Mouse (Mus musculus): Measurements from ENCODE around the gene Bid.
"Not testable (repeated sequence)": the region's sequence is repeated elsewhere in the genome, so short reads cannot be mapped to it uniquely, and the experiment has no call there.

Bid gene

DNA sequence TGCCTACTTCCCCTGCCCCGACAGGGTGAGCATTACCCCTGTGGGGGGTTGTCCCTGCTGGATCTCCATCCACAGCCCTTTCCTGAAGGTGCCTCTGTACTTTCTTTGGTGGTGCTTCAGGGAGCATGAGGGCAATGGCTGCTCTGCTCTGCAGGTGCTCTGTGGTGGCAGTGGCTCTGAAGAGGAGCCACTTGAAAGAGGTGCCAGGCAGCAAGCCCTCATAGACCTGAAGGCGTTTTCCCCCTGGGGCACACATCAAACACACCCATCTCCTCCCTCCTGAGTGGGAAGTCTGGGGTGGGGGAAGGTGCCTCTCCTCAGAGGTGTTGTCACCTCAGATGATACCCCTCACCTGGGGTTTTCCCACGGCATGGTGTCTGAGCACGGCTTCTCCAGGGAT lies 17.5 kb upstream of the Bid start:
- no peak for DNase-seq

DNA sequence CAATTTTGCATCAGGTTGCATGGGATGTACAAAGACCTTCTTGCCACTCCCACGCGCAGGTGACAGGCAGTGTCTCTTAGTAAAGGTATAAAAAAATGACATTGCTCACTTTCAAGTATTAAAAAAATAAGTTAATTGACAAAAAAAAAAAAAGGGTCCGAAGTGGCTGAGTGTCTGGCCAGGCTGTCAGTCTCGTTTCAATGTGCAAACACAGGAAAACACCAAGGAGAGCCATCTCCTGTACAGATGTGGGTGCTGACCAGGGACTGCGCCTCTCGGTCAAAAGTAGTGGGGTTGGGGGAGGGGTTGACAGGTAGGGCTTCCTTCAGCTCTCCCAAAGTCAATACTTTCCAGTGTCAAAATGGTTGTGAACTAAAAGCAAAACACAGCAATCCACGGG lies 17.0 kb upstream of the Bid start:
- DNase-seq = no peak

DNA sequence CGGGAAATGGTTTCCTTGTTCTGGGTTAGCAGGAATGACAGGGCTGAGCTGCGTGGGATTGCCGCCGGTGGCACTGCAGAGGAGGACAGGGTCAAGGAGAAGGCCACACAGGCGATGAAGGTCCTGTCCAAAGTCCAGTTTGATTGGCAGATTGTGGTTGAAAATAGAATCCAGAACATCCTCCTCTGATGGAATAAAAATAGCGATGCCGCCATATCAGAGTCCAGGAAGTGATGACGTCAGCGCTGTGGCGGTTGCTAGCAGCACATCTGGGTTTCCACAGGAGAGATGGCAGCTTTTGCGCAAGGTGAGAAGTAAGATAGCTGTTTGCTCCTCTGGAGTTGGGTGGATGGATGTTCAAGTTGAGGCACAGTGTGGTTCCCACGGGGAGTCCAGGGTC lies 15.9 kb upstream of the Bid start:
- no peak for DNase-seq

DNA sequence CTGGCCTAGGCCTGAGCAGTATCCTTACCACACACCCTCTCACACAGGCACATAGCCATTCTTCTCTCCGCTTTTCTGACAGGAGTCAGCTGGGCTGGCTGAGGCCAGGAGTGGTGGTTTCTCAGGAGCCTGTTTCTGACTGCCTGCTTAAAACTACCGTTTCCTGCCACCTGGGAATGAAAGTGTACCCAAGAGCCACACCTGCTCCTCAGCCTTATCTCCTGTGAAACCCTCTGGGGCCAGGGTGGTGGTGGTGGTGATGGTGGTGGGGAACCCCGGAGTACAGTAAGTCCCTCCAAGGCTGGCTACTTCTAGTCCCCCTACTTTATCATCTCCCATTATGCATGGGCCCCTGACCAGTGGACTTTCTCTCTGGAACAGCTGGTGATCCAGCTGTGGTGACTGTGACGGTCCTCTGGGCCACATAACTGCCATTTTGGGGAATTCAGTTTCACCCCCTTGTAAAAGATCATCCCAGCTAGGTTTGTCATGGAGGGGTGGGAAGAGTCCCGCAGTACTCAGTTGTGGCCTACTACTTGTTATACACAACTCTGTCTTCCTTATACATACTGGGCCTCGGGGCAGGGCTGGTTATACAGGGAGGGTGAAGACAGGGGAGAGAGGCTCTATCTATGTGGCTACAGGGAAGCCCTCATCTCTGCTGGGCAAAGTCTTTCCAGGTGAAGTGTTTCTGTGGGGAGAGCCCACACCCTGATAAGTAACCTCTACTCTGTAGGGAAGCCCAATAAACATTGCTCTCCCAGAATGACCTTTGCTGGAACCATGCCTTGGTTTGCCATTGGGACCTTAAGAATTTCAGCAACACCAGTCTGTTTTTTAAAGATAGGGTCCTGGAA lies 14.0 kb upstream of the Bid start:
- DNase-seq = no peak

DNA sequence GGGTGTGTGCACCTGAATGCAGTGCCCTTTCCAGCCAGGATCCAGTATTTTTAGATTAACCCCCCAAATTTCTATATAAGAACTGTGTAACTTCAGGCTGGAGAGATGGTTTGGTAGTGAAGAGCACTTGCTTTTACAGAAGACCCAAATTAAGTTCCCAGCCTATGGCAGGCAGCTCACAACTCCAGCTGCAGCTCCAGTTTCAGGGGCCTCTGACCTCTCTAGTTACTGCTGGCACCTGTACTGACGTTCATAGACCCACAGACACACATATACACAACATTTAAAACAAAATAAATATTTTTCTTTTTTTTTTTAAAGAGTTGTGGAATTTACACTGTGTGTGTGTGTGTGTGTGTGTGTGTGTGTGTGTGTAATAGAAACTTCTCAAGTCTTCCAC lies 12.8 kb upstream of the Bid start:
- no peak for DNase-seq

DNA sequence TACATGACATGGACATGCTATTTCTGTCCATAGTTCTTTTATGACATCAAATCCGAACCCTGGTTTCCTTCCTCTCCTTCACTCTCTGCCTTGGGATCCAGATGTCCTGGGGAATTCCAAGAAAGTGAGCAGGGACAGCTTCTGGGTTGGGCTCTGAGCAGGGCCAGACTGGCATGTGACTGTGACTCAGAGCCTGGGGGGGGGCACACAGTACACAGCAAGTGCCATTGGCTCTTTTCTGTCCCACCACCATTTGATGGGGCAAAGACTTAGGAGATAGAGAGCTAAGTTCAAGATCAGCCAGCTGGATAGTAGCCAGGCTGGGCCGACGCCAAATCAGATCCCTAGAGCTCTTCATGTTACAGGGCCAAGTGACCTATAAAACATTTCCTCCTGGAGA lies 11.1 kb upstream of the Bid start:
- peak; percentile 35 to 62 for DNase-seq

DNA sequence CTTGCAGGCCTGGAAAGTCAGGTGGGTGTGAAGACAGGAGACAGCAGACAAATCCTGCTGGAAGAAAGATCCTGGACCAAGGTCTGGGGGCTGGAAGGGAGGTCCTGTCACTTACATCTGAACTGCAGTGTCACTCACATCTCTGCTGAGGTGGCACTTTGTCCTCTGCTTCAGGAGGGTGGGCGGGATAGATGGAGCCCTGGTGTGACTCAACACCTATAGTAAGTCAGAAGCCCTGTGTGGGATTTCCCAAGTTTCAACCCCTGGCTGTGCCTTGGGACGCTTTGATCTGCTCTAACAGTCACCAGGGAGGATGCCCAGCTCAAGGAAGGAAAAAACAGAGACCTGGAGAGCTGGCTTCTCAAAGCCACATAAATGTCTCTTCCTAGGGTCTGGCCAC lies 10.2 kb upstream of the Bid start:
- DNase-seq = no peak

DNA sequence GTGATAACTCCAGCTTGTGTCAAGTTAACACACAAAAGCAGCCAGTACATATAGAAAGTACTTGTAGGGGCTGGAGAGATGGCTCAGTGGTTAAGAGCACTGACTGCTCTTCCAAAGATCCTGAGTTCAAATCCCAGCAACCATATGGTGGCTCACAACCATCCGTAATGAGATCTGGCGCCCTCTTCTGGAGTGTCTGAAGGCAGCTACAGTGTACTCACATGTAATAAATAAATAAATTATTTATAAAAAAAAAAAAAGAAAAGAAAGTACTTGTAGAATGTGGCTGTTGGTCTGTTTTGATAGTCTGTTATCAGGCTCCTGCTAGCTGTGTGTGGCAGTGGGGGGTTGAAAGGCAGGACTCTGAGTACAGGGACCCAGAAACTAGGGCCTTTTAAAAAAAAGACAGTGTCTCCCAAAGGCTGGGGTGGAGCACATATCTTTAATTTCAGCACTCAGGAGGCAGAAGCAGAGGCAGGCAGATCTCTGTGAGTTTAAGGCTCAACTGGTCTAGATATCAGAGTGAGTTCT lies 8.2 kb upstream of the Bid start:
- not testable (repeated sequence) for DNase-seq

DNA sequence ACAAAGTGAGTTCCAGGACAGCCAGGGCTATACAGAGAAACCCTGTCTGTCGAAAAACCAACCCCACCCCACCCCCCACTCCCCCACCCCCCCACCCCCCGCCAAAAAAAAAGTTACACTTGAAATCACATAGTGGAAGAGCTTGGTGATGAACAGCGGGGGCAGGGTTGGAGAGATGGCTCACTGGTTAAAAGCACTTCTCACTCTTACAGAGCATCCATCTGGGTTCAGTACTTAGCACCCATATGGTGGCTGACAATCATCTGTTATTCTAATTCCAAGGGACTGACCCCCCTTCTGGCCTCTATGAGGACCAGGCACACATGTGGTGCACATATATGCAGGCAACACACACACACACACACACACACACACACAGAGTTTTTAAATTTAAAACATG lies 1.3 kb upstream of the Bid start:
- DNase-seq = no peak

DNA sequence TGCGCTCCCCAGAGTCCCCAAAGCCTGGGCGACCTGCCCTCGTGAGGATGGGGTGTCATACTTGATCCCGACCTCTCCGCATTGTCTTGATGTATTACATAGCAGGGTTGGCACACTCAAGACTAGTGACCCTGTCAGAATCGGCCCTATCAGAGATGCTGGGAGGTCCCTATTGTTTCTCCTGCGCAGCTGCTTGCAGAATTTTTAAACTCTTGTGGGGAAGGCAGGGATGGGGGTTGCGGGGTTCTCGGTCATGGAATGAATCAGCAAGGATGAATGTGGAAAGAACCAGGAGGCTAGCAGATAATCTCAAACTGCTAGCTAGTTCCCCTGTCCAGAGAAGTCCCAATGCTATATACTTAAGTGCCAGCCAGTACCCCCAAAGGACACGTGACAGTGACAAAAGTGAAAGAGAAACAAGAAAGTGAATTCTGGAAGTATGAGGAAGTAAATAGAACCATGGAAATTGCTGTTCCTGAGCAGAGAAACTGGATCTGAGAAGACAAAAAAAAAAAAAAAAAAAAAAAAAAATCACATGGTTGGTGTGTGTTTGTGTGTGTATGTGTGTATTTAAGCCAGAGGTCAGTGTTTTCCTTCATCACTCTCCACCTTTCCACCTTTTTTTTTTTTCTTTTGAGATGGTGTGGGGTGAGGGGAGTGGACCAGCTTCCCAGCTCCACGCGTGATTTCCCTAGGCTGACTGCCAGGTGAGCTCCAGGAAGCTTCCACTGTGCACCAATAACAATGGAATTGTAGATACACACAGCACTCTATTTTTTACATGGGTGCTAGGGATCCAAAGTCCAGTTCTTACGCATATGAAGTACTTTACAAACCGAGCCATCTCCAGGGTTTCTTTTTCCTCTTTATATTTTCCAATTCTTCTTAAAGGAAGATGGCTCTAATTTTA lies 574 bp upstream of the Bid start:
- DNase-seq = peak in 1 of 2 experiments; percentile 24

DNA sequence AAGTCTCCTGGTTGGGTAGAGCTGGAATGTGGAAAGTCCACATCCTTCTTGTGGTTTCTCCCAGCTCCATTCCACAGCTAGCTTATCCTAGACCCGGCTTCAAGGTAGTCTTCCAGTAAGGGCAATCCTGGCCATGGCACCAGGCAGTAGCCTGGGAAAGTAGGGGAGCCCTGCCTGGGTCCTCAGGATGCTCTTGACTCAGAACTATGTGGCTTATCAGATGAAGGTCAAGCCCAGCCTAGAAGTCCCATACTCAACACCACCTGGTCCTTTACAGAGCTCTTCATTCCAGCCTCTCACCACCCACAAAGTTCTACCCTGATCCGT lies 1.0 kb downstream of the Bid start:
- DNase-seq = no peak

DNA sequence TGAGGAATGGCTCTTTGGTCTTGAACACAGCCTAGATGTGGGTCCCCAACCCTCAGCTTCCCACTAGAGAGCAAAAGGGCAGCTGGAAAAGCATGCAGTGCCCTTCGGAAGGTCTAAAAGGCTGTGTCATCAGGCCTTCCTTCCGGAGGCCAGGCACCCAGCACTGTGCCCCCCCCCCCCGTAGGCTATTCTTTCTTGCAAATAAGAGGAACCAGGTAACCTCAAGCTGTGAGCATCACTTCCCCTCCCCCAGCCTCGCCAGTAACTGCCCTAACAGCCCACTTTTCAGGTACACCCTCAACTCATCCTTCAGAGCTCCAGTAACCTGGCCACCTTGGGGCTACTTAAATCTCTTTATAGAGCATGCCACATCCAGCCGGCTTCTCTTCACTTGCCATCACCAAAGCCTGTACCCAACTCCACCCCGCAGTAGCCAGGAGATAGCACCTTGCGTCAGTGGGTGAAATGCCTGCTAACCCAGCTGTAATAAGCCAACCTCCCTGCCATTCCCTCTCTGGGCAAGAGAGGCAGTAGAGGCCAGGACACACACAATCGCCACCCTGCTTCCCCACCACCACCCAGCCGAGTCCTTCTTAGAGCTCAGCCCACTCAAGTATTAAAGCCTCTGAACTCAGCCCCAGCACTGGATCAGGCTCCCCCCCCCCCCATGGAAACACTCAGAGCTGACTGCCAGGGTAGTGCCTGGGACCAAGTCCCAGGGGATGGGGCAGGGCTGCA lies 1.6 kb downstream of the Bid start:
- DNase-seq = peak; percentile 42 to 50

DNA sequence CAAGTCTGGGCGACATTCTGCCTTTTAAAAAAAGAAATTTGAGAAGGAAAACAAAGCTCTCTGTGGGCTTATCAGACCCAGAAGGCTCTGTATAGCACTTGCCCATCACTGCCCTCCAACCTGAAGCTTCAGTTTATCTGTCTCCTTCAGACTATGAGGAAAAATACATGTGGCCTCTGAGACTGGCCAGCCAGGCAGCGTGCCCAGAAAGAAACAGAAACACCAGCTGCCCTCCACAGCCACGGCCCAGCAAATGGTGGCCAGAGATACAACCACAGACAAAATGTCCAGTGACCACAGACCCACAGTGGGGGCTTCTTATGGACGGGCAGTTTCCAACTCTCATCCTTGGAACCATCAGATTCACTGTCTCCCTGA lies 2.1 kb downstream of the Bid start:
- DNase-seq = no peak

DNA sequence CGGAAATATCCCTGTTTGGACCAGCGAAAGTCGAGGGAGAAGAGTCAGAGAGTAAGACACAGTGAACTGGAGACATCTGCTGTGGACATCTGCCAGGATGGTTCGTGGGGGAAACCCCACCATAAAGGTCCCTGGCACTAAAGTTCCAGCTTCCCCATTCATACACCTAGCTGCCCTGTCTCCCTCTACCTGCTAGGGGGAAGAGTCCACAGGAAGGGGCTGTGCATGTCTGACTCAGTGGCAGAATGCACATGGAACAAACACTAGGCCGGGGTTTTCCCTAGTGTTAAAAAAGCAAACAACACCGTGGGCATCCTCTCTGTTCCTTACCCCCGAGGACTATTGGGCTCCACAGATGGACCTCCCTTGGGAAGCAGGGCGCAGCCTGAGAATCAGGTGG lies 2.9 kb downstream of the Bid start:
- DNase-seq = no peak

DNA sequence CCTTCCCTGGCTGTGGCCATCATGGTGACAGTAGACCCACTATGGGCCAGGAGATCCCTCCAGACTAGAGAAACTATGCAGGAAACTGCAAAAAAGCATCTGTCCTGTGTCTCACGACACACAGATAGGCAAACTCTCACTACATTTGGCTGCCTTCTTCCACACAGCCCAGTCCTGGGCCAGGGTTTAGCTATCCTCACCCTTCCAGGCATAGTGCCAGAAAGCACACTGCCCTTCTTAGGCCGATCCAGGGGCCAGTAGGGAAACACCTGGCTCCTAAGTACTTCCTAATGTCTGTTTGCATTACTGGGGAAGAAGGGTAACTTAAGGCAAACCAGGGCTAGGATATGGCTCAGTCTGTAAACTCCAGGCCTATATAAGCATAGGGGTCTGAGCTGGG lies 3.7 kb downstream of the Bid start:
- DNase-seq = peak in 1 of 2 experiments; percentile 17

DNA sequence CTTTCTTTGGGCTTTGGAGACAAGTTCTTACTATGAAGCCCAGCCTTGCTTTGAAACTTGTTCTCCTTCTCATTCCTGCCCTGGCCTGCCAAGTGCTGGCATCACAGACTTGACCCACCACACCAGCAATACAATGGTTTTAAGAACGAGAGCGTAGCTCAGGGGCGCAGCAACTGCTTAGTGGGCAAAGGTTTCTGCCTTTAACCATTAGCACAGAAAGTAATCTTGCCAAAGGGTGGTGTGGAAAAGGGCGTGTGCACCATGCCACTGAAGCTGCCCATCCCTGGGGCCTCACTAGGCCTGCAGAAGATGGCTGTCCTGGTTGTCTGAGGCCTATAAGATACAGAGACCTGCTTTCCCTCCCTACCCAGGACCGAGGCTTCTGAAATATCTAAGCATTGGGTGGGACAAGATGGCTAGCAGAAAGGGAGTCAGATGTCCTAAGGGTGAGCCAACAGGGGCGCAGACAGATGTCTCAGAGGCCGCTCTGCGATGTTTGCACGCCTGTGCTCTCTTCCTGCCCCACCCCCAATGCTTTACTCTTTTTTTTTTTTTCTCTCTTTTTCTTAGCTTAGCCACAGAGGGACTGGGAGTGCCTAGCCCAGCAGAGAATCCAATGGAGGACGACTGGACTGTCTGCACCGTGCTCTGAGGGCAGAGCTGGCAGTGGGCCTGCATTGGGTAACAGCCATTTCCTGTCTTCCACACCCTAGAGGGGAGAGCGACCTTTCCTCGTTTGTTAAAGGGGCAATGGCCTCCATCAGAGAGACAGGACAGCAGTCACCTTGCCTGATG lies 5.2 kb downstream of the Bid start:
- DNase-seq = peak; percentile 44 to 56

DNA sequence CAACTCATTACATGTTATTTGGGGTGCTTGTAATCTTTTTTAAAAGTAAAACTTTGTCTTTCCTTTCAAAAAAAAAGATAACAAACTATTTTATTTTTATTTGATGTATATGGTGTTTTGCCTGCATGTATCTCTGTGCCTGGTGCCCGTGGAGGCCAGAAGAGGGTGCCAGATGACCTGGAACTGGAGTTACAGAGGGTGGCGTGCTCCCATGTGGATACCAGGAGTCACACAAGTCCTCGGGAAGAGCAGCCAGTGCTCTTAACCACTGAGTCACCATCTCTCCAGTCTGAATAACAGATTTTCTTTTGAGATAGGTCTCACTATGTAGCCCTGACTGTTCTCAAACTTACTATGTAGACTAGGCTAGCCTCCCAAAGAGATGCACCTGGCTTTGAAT lies 7.2 kb downstream of the Bid start:
- no peak for DNase-seq

DNA sequence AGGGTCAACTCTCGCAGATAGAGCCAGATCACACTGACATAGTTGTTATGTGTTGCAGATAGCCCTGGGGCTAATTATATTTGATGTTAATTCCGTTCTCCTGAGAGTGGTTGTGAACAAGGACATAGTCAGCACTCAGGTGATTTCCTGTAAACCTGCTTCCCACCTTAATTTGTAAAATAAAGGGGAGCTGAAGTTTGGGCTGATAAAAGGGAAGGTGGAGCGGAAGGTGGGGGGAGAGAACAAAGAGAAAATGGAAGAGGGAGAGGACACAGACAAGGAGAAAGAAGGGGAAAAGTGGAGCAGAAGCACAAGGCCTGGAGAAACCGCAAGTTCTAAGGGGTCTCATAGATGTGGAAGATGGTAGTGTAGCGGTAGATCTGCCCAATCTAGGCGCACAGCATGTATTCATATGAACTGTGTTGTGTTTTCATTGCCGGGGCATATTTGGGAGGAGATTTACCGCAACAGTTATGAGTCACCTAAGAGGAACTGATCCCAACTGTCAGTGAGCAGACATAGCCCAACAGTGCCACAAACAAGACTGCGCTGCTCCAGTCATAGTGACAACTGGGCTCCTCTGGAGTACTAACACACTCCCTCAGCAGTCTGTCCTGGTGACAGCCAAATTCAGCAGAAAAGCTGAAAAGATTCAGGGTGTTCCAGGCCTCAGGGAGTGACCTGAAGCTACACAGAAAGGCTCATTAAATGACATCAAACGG lies 8.6 kb downstream of the Bid start:
- DNase-seq = not testable (repeated sequence)

DNA sequence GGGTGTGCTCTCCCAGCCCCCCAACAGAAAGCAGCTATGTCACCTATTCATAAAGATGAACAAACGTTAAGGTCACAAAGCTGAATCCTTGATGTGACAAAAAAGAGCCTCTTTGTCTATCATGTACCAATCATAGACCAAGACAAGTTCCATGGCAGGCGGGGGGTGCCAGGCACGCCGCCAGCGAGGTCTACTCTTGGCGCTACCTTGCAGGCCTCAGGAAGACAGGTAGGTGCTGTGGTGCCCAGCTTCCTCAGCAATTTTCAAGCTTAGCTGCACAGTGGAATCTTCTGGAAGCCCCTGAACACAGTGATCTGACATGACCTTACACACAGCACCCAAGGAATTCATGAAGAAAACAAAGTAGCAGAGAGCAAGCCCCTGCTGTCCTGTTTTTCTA lies 10.1 kb downstream of the Bid start:
- no peak for DNase-seq

DNA sequence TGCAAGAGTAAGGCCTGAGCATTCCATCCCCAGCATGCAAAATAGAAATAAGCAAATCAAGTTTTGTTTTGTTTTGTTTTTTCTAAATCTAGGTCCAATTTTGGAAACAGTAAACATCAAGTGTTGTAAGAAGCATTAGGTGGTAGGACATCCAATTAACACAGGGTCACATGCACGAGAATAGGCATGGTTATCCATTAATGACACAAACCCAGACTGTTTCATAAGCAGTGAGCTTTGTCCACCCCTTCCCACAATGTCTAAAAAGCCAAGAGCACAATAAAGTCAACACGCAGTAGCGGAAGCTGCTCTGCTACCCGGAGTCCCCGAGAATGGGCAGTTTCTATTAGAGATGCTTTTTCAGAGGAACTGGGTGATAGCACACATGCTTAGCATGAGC lies 11.5 kb downstream of the Bid start:
- no peak for DNase-seq

DNA sequence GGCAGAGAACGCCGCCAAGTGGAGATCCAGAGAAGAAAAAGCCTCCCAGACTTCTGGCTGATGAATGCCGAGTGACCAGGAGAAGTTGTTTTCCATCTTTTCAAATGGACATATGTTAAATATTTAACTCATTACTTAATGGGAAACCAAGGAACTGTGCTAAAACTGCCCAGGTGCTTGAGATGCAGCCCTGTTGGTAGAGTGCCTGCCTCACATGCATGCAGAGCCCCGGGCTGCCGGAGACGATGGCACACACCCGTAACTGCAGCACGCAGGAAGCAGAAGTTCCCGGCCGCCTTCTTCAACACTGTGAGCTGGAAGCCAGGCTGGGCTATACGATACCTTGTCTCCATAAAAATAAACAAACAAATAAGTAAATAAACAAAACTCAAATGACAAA lies 12.7 kb downstream of the Bid start:
- no peak for DNase-seq

DNA sequence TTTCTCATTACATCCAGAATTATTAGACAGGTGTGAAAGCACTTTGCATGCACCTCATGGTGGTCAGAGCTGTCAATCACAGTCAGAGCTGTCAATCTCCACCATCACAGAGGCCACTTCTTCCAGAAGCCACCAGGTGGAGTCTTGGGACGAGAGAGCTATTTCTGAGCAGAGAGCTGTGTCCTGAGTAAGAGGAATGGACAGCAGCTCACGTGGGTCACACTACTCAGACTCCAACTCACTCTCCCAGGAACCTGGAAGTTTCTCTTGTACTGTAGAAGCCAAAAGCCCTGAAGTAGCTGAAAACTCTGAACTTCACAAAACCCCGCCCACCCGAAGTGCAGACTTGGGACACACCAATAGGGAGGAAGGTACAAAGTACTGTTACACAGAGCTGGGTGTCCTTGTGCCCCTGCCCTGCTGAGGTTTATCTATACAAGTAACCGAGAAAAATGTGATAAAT lies 13.2 kb downstream of the Bid start:
- DNase-seq = peak in 1 of 2 experiments; percentile 14

All from lung, adult 18-20 months (tissue).